Mouse (Mus musculus): ENCODE results near the gene M6pr.

GRCm38 (mm10) chr6:122333081-122333612 is 24.6 kb downstream of the M6pr start:
- TF ChIP-seq CTCF (IDR thresholded peaks at IDR 0.05; ENCODE audit: borderline replicate concordance, control insufficient read depth, extremely low read depth, insufficient read depth, low read length, poor library complexity): no peak
- no peak for TF ChIP-seq POLR2A (IDR thresholded peaks at IDR 0.05; ENCODE audit: control insufficient read depth, extremely low read depth, insufficient read depth, low read length, poor library complexity)
